Mouse (Mus musculus): ENCODE measurements at regions not wholly inside any gene's neighbourhood (a gene's known extent, or its start where the extent isn't known, plus 50 kb on each side); places are given as distances from the start of the nearest gene placed in this dataset.
A peak's percentile ranks its signal among the peaks of the same experiment; 100 is the strongest.
"Not testable (repeated sequence)": the region's sequence is repeated elsewhere in the genome, so short reads cannot be mapped to it uniquely, and the experiment has no call there.

DNA sequence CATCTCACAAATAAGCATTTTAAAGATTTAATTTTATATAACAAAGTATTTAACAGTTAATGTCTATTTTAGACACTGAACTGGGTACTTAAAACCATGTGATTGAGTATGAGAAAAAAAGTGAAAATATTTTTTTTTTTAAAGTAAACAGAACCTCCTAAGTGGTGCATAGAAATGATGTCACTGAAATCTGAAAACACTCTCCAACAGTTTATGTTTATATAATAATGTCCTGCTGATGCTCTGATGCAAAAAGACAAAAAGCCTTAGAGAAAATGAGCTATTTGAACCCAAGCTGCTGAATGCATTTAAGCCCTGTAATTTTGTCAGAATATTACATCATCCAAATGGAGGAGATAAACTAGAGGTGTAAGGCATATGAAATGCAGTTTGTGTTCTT is 3447.1 kb downstream of the 9330182O14Rik start:
- DNase-seq (ENCODE audit: low spot score in 2 of 2), result no peak

GRCm38 (mm10) chr15:43585751-43586150 is 3451.6 kb downstream of the 9330182O14Rik start:
- DNase-seq (ENCODE audit: low spot score in 2 of 2), result no peak

- DNase-seq (ENCODE audit: low spot score in 2 of 2), result no peak
Observed at GRCm38 (mm10) chr15:43588021-43588420, 3453.9 kb downstream of the 9330182O14Rik start.

GRCm38 (mm10) chr15:43607700-43608099 is 3473.5 kb downstream of the 9330182O14Rik start:
- no peak for DNase-seq (ENCODE audit: low spot score in 2 of 2)

GRCm38 (mm10) chr15:43609901-43610300 is 3475.7 kb downstream of the 9330182O14Rik start:
- DNase-seq (ENCODE audit: low spot score in 2 of 2), result no peak

DNA sequence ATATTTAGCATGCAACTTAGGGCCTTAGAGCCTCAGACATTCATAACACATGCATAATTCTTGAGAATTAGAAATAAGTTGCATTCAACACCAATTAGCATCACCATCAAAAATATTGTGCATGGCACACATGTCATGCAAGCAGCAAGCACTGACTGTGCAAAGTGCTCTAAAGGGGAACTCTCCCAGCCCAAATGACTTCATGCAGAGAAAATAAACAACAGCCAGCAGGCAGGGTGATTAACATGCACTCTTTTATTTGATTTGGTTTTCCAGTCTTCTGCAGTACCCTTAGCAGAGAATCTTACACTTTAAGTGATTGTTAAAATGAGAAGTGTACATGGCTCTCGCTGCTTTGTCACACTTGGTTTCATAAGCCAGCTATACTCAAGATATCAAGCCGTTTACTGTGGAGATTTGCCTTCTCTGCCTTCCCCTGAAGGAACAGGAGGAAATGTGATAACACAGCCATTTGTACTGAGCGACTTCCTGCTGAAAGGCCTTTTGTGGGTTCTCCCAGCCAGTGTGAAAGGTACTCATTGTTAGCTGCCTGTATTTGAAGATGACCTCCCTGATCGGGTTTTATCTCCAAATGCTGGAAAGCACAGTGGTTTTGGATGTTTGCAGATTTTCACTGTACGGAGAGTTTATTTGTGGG is 3480.0 kb downstream of the 9330182O14Rik start:
- no peak for DNase-seq (ENCODE audit: low spot score in 2 of 2)

GRCm38 (mm10) chr15:43615727-43616126 is 3481.6 kb downstream of the 9330182O14Rik start:
- DNase-seq (ENCODE audit: low spot score in 2 of 2), result no peak

- no peak for DNase-seq (ENCODE audit: low spot score in 2 of 2)
Observed at GRCm38 (mm10) chr15:43624431-43624965, 3490.3 kb downstream of the 9330182O14Rik start.

- DNase-seq (ENCODE audit: low spot score in 2 of 2), result no peak
Observed at GRCm38 (mm10) chr15:43625021-43625510, 3490.9 kb downstream of the 9330182O14Rik start.

DNA sequence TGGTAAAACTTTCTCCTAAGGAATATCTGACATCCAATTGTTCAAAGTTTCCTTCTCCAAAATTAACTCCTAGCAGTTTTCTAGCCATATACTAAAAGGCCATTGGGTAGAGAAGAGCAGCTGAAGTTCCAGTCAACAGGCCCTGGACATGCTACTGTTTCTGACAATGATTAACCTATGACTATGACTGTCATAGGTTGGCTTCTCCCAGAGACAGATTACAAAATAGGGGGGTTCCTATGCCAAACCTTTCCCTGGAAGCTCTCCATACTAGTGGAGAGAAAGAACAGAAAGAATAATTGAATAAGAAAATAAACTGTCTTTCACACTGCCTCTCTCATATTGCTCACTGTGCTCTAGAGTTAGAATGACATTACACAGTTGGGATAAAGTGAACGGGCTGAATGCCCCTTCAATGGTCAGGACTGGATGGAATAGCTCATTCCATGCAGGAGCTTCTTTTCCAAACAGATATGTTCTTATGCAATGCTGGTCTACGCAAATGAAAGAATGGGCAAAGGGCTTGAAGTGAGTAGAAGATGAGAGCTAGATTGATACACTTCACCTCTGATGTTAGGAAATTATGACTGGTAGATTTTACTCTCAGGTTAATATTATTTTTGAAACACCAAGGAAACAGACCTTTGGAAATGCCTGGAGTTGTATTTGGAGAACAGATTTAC is 3516.8 kb downstream of the 9330182O14Rik start:
- DNase-seq (ENCODE audit: low spot score in 2 of 2), result no peak

DNA sequence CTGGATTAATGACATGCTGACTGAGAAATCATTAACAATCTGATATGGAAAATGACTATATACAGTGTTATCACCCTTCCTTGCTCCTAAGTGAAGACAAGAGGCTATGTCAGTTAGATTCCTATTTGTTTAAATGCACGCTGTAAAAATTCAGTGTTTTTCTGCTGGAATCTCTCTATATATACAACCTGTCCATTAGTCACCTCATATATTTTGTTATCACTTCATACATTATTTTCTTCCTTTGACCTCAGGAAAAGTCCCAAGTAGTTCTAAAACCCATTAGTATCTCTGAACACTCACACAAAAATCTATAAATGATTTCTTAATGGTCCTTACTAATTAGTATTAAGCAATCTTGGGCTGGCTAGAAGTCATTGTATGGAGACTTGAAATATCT is 3529.5 kb downstream of the 9330182O14Rik start:
- DNase-seq (ENCODE audit: low spot score in 2 of 2), result no peak

DNA sequence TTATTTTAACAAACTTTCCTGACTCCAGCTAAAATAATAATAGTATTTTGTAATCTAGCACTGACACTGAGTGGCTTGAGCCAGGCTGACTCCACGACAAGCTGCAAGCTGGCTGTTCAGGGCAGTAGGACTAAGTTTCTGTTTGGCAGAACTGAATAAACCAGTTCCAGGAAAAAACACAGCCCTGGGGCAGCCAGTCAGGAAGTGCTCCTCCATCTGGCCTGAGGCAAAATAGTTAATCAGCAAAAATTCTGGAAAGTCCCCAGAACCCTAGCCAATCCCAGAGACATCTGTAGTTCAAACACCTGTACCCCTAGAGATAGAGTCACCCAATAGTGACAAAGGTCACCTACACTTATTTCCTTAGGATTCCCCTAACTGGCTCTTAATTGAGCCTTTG is 3544.7 kb downstream of the 9330182O14Rik start:
- no peak for DNase-seq (ENCODE audit: low spot score in 2 of 2)

GRCm38 (mm10) chr15:43682176-43682575 is 3548.0 kb downstream of the 9330182O14Rik start:
- no peak for DNase-seq (ENCODE audit: low spot score in 2 of 2)

- DNase-seq (ENCODE audit: low spot score in 2 of 2), result not testable (repeated sequence)
Observed at GRCm38 (mm10) chr15:43691998-43692397, 3557.8 kb downstream of the 9330182O14Rik start.

DNA sequence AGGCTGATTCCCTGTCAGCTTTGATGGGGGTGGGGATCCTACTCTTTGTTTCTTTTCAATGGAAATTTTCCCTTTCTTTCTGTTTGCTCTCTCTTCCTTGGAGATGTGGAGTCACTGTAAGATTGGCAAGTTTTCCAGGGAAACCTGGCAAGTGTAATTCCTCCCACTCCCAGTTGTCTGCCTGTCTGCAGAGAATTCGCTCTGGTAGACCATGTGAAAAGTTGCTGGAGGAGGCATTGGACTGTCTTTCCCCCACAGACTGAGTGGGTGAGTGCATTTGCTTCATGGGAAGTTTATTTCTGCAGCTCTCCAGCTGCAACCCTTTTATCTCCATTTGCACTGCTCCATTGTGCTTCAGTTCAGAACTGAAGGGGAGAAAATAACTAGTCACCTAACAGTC is 3561.3 kb downstream of the 9330182O14Rik start:
- DNase-seq (ENCODE audit: low spot score in 2 of 2), result no peak

- DNase-seq (ENCODE audit: low spot score in 2 of 2), result no peak
Observed at GRCm38 (mm10) chr15:43717035-43717434, 3582.9 kb downstream of the 9330182O14Rik start.

DNA sequence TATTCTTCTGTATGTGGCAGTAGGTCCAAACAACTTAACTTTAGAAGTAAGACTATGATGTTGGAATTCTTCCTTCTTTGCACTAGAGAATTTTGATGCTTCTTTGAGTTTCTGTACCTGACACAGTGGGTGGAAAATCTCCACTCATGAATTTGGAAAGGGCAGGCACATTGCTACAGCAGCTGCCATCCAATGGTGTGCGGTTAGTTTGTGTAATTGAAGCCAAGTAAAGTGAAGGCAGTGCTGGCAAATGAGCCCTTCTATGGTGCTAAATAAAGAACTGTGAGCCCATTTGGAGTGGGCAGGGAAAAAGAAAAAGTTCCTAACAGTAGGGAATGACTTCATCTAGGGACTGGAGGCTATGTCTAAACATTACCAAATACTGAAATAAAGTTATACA is 3583.4 kb downstream of the 9330182O14Rik start:
- no peak for DNase-seq (ENCODE audit: low spot score in 2 of 2)

DNA sequence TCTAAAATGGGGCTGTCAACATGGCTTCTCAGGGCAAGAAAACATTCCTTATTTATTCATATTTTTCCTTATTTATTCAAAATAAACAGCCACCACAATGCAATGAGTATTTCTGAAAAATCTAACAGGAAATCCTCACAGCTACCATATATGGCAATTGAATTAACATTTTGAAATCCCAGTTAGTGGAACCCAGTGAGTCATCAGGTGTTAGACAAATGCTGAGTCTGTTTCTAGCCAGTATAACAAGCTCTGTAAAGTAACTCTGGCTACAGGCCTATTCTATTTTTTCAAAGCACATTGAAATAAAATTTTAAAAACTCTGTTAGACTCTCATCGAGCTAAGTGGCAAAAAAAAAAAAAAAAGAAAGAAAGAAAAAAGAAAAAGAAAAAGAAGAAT is 3586.8 kb downstream of the 9330182O14Rik start:
- no peak for DNase-seq (ENCODE audit: low spot score in 2 of 2)

DNA sequence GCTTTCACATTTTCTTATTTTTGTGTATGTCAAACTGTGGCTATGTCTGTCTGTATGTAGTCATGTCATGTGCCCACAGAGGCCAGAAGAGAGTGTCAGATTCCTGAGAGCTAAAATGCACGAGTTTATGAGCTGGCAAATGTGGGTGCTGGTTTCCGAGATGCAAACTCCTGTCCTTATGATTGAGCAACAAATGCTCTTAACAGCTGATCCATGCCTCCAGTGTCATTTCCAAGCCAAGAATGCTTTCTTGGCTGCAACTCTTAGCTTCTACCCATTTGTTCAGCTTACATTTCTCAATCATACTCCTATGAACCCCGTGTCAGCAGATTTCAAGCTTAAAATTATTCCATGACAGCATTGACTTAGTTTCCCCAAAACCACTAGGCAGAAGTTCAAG is 3601.5 kb downstream of the 9330182O14Rik start:
- DNase-seq (ENCODE audit: low spot score in 2 of 2), result peak in 1 of 2 experiments; percentile 1

- DNase-seq (ENCODE audit: low spot score in 2 of 2), result no peak
Observed at GRCm38 (mm10) chr15:43758256-43758655, 3624.1 kb downstream of the 9330182O14Rik start.

GRCm38 (mm10) chr15:43764606-43765005 is 3630.4 kb downstream of the 9330182O14Rik start:
- no peak for DNase-seq (ENCODE audit: low spot score in 2 of 2)

GRCm38 (mm10) chr15:43772718-43773117 is 3638.6 kb downstream of the 9330182O14Rik start:
- no peak for DNase-seq (ENCODE audit: low spot score in 2 of 2)

- DNase-seq (ENCODE audit: low spot score in 2 of 2), result not testable (repeated sequence)
Observed at GRCm38 (mm10) chr15:43782126-43782632, 3648.0 kb downstream of the 9330182O14Rik start.
